Mouse (Mus musculus) CH12.LX (cell line): ENCODE data around the gene Trim47.

Experiments used
- CTCF ChIP-seq, 2 experiments: IDR thresholded peaks in 1 of 2; conservative IDR thresholded peaks in 1 of 2; 2 replicates each; pipeline ENCODE4 v1.5.1; 2011 to 2012; ENCODE audit warnings: low read depth in 2 of 2, low read length in 2 of 2, improper control_type of control experiment in 1 of 2, inconsistent platforms in 1 of 2, mild to moderate bottlenecking in 1 of 2, moderate library complexity in 1 of 2
- MAFK ChIP-seq: IDR thresholded peaks from 2 replicates; pipeline ENCODE4 v1.6.1; 2011; ENCODE audit warnings: low read length, improper control_type of control experiment; ENCODE audit not compliant: insufficient replicate concordance
- POLR2A ChIP-seq: IDR thresholded peaks from 2 replicates; pipeline ENCODE4 v1.6.1; 2011; ENCODE audit warnings: low read depth, mild to moderate bottlenecking, improper control_type of control experiment, low read length
- SMC3 ChIP-seq: IDR thresholded peaks from 2 replicates; pipeline ENCODE4 v1.6.1; 2011; ENCODE audit warnings: low read depth, low read length, improper control_type of control experiment

DNA sequence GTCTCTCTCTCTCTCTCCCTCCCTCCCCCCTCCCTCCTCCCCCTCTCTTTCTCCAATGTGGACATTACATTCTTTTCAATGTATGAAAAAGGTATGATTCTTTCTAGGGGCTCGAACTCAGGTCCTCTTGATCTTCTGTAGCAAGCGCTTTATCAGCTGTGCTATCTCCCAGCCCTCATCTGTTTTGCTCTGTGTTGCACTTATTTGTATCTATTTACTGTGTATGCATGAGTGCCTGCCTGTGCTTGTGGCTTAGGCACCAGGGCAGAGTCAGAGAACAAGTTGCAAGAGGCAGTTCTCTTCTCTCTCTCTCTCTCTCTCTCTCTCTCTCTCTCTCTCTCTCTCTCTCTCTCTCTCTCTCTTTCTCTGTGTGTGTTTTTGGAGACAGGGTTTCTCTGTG, 21.9 kb downstream of the Trim47 start:
- TF ChIP-seq MAFK (no peak), CTCF (conservative IDR thresholded peaks at IDR 0.05 in 1 of 2, IDR thresholded peaks at IDR 0.05 in 1 of 2; ENCODE audit: low read depth in 2 of 2, low read length in 2 of 2) (no peak), SMC3 (no peak), POLR2A (no peak)
